Mouse (Mus musculus): ENCODE results near the gene Cacna1f. TPM values are rescaled to one million over a fixed set of nuclear protein-coding genes. Genes with fewer than 3 reads are reported as not detected.

Gene Cacna1f
- polyA plus RNA-seq, 1 experiment from 2014 or later = 0.08 TPM

DNA sequence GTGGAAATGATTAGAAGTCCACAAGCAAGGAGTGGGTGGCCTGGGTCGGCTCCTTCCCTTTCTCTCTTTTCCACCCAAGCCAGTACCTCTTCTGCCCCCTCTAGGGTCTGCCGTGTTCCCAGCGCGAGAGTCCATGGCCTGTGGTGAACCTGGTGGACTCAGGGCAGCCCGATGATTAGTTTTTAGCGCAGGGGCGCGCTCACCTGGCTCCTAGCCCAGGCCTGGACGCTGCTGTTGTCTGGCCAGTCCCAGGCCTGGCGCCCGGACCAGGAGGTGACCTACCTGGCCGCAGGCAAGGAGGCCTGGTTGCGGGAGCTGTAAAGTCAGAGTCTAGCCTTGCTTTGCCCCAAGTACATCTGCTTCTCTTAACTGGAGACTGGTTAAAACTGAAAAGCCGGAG is 74.0 kb downstream of the Cacna1f start, which contains the start of gene Magix:
Gene Magix, minus strand, starts transcription at position 388 of the 400 bp plus-strand sequence.
- no peaks in the 10 kb centered on the region for H3K27me3 ChIP-seq
- no peaks in the 10 kb centered on the region for H3K36me3 ChIP-seq
- peak within 1 kb of the TSS; percentile 47 for H3K4me2 ChIP-seq (replicated peaks)
- no peak within 1 kb of the TSS for H3K27ac ChIP-seq
- no peaks in the 10 kb centered on the region for H3K4me1 ChIP-seq
- no peak within 1 kb of the TSS for H3K9ac ChIP-seq
- H3K9me3 ChIP-seq (replicated peaks) = no peaks in the 10 kb centered on the region
- 63% methylated on average over 14 of the region's 14 CpGs for WGBS
- ATAC-seq (ENCODE audit: low FRiP score) = no peak
- H3K4me3 ChIP-seq = peak within 1 kb of the TSS; percentile 17; the same call in 1 of the 2 replicates

Other genes with a start within 250 kb of the Cacna1f start
- gene Usp27x, start 231.3 kb upstream of the Cacna1f start, polyA plus RNA-seq (2016; fragmentation: Nextera tagmentation; extraction: Ambion mirVana) = 2.0 and 2.6 TPM in 2 replicates
- 0.30 TPM in 1 of 2 replicates, not detected in the other for gene Foxp3, start 33.4 kb upstream of the Cacna1f start, polyA plus RNA-seq (2016; fragmentation: Nextera tagmentation; extraction: Ambion mirVana)
- gene Ppp1r3f, start 32.8 kb upstream of the Cacna1f start, polyA plus RNA-seq (2016; fragmentation: Nextera tagmentation; extraction: Ambion mirVana) = 4.9 and 5.1 TPM in 2 replicates
- 30.9 and 32.6 TPM in 2 replicates for gene Ccdc22, start 1.6 kb upstream of the Cacna1f start, polyA plus RNA-seq (2016; fragmentation: Nextera tagmentation; extraction: Ambion mirVana)
- 44.3 and 47.2 TPM in 2 replicates for gene Syp, start 31.4 kb downstream of the Cacna1f start, polyA plus RNA-seq (2016; fragmentation: Nextera tagmentation; extraction: Ambion mirVana)
- 3.1 TPM in 2 replicates for gene Prickle3, start 50.2 kb downstream of the Cacna1f start, polyA plus RNA-seq (2016; fragmentation: Nextera tagmentation; extraction: Ambion mirVana)
- 39.3 and 44.7 TPM in 2 replicates for gene Plp2, start 64.3 kb downstream of the Cacna1f start, polyA plus RNA-seq (2016; fragmentation: Nextera tagmentation; extraction: Ambion mirVana)
- gene Magix, start 74.2 kb downstream of the Cacna1f start, polyA plus RNA-seq (2016; fragmentation: Nextera tagmentation; extraction: Ambion mirVana) = 0.50 TPM in 1 of 2 replicates, not detected in the other
- gene Gpkow, start 90.0 kb downstream of the Cacna1f start, polyA plus RNA-seq (2016; fragmentation: Nextera tagmentation; extraction: Ambion mirVana) = 45.5 and 46.4 TPM in 2 replicates
- 23.6 and 30.0 TPM in 2 replicates for gene Wdr45, start 107.2 kb downstream of the Cacna1f start, polyA plus RNA-seq (2016; fragmentation: Nextera tagmentation; extraction: Ambion mirVana)
- 1.7 TPM in 1 of 2 replicates, not detected in the other for gene Gm45208, start 115.2 kb downstream of the Cacna1f start, polyA plus RNA-seq (2016; fragmentation: Nextera tagmentation; extraction: Ambion mirVana)
- 86.0 and 88.5 TPM in 2 replicates for gene Praf2, start 121.4 kb downstream of the Cacna1f start, polyA plus RNA-seq (2016; fragmentation: Nextera tagmentation; extraction: Ambion mirVana)
- gene Ccdc120, start 143.8 kb downstream of the Cacna1f start, polyA plus RNA-seq (2016; fragmentation: Nextera tagmentation; extraction: Ambion mirVana) = 34.5 and 37.7 TPM in 2 replicates
- gene Tfe3, start 155.5 kb downstream of the Cacna1f start, polyA plus RNA-seq (2016; fragmentation: Nextera tagmentation; extraction: Ambion mirVana) = 33.9 and 34.8 TPM in 2 replicates
- gene Gripap1, start 182.7 kb downstream of the Cacna1f start, polyA plus RNA-seq (2016; fragmentation: Nextera tagmentation; extraction: Ambion mirVana) = 72.5 and 79.2 TPM in 2 replicates
- gene Kcnd1, start 215.2 kb downstream of the Cacna1f start, polyA plus RNA-seq (2016; fragmentation: Nextera tagmentation; extraction: Ambion mirVana) = 1.1 and 2.0 TPM in 2 replicates
- 60.8 and 72.2 TPM in 2 replicates for gene Otud5, start 234.3 kb downstream of the Cacna1f start, polyA plus RNA-seq (2016; fragmentation: Nextera tagmentation; extraction: Ambion mirVana)